Mouse (Mus musculus) heart, adult 2 months (tissue): ENCODE measurements around the gene Nr4a2.

Experiments used
- CTCF ChIP-seq: fragments of 200-600 bp; IDR thresholded peaks from 2 replicates; pipeline ENCODE4 v1.8.1; 2022; ENCODE audit warnings: antibody characterized with exemption, mild to moderate bottlenecking, moderate library complexity
- EP300 ChIP-seq: fragments of 200-500 bp; IDR thresholded peaks from 2 replicates; pipeline ENCODE4 v1.6.1; 2011; ENCODE audit warnings: low read depth, low read length, control low read depth; ENCODE audit not compliant: insufficient read depth

- TF ChIP-seq CTCF (no peak), EP300 (no peak)
Observed at GRCm38 (mm10) chr2:57148231-57148630, 24.4 kb upstream of the Nr4a2 start.
